2 mouse cellular contexts compared by ENCODE assay signal in genomic region chr11:95501826-95502225, GRCm38 (mm10). TPM values are rescaled to one million over a fixed set of nuclear protein-coding genes. Genes with fewer than 3 reads are reported as not detected.
"Had no signal": no experiment of that assay in that cellular context is flagged by ENCODE, and none has a peak within 500 bp of the region (broad histone marks: within the 10 kb centered on the region; RNA-seq: fewer than 3 reads in every experiment).

No protein-coding gene starts in this region.

RNA-seq across cellular contexts. Expression of gene Nxph3, which starts 12.5 kb away (rescaled TPM):
- total RNA-seq: hematopoietic stem cell, adult 5-6 weeks had no signal
- polyA plus RNA-seq: inflammation-experienced regulatory T-cells, adult 6 months had no signal
